Mouse (Mus musculus) heart, postnatal 0 days (tissue): ENCODE measurements around the gene Ccr6.

ENCODE experiments used
- CTCF ChIP-seq: IDR thresholded peaks from 2 replicates; pipeline ENCODE4 v1.5.1; 2016; ENCODE audit warnings: antibody characterized with exemption, control low read depth, low read depth
- EP300 ChIP-seq: IDR thresholded peaks from 2 replicates; pipeline ENCODE4 v1.6.1; 2016; ENCODE audit warnings: antibody characterized with exemption, low read depth

- no peak for TF ChIP-seq CTCF
- TF ChIP-seq EP300 = no peak
Measured at GRCm38 (mm10) chr17:8254914-8255313, 19.1 kb downstream of the Ccr6 start.
